Mouse (Mus musculus) MEL (cell line): ENCODE measurements around the gene Iqcj. TPM values are rescaled to one million over a fixed set of nuclear protein-coding genes. Genes with fewer than 3 reads are reported as not detected.
A peak's percentile ranks its signal among the peaks of the same experiment; 100 is the strongest.

Source experiments
- DNase-seq: peaks from one replicate; pipeline ENCODE4 v3.0.0; 2011; ENCODE audit warnings: low read depth, low spot score
- H3K27ac ChIP-seq: 2 replicates; pipeline ENCODE4 v1.5.1; 2012; ENCODE audit warnings: low read depth, mild to moderate bottlenecking, control low read depth, low read length, moderate library complexity; ENCODE audit not compliant: control insufficient read depth
- H3K27me3 ChIP-seq, 2 experiments: fragments of 150-350 bp in 1 of 2; sonication (generic) in 1 of 2; 2 replicates each; pipeline ENCODE4 v1.6.1; 2012; ENCODE audit warnings: low read length in 2 of 2, mild to moderate bottlenecking in 2 of 2, improper control_type of control experiment in 1 of 2, moderate library complexity in 1 of 2; ENCODE audit not compliant: insufficient read depth in 2 of 2, control insufficient read depth in 1 of 2
- H3K36me3 ChIP-seq, 2 experiments: 2 replicates each; pipeline ENCODE4 v1.6.1; 2012 to 2014; ENCODE audit warnings: low read length in 2 of 2, improper control_type of control experiment in 1 of 2, inconsistent platforms in 1 of 2, mild to moderate bottlenecking in 1 of 2; ENCODE audit not compliant: insufficient read depth in 2 of 2, control insufficient read depth in 1 of 2
- H3K4me1 ChIP-seq, 2 experiments: fragments of 150-350 bp in 1 of 2; sonication (generic) in 1 of 2; 2 replicates each; pipeline ENCODE4 v1.6.1; 2012; ENCODE audit warnings: low read length in 2 of 2, improper control_type of control experiment in 1 of 2, mild to moderate bottlenecking in 1 of 2; ENCODE audit not compliant: insufficient read depth in 2 of 2, control insufficient read depth in 1 of 2
- H3K4me3 ChIP-seq, 2 experiments: fragments of 150-350 bp in 1 of 2; sonication (generic) in 1 of 2; 2 replicates each; pipeline ENCODE4 v1.5.1; 2012; ENCODE audit warnings: low read depth in 2 of 2, low read length in 2 of 2, mild to moderate bottlenecking in 2 of 2, moderate library complexity in 2 of 2, control low read depth in 1 of 2, improper control_type of control experiment in 1 of 2; ENCODE audit not compliant: control insufficient read depth in 1 of 2, insufficient read depth in 1 of 2
- H3K79me2 ChIP-seq: 2 replicates; pipeline ENCODE4 v1.6.1; 2012; ENCODE audit warnings: mild to moderate bottlenecking, low read length, moderate library complexity; ENCODE audit not compliant: control insufficient read depth, poor library complexity, insufficient read depth
- H3K9ac ChIP-seq: 2 replicates; pipeline ENCODE4 v1.6.1; 2012; ENCODE audit warnings: low read depth, mild to moderate bottlenecking, control low read depth, low read length, moderate library complexity; ENCODE audit not compliant: control insufficient read depth, poor library complexity, severe bottlenecking
- H3K9me3 ChIP-seq: fragments of 150-350 bp; sonication (generic); replicated peaks from 2 replicates; pipeline ENCODE4 v1.6.1; 2012; ENCODE audit warnings: mild to moderate bottlenecking, low read length, improper control_type of control experiment, moderate library complexity; ENCODE audit not compliant: insufficient read depth
- BHLHE40 ChIP-seq: IDR thresholded peaks from 2 replicates; pipeline ENCODE4 v1.6.1; 2012; ENCODE audit warnings: low read depth, mild to moderate bottlenecking, inconsistent platforms, low read length, improper control_type of control experiment, borderline replicate concordance
- CTCF ChIP-seq, 3 experiments: IDR thresholded peaks in 2 of 3; conservative IDR thresholded peaks in 1 of 3; 2 replicates each; pipeline ENCODE4 v1.5.1; 2011 to 2012; ENCODE audit warnings: low read length in 3 of 3, low read depth in 2 of 3, mild to moderate bottlenecking in 2 of 3, improper control_type of control experiment in 1 of 3, inconsistent platforms in 1 of 3, mixed read lengths in 1 of 3, moderate library complexity in 1 of 3; ENCODE audit not compliant: control insufficient read depth in 1 of 3, insufficient read depth in 1 of 3, poor library complexity in 1 of 3, severe bottlenecking in 1 of 3
- GABPA ChIP-seq: IDR thresholded peaks from 2 replicates; pipeline ENCODE4 v1.6.1; 2012; ENCODE audit warnings: low read depth, mild to moderate bottlenecking, inconsistent platforms, low read length, improper control_type of control experiment, moderate library complexity
- GATA1 ChIP-seq: IDR thresholded peaks from 2 replicates; pipeline ENCODE4 v1.6.1; 2011; ENCODE audit warnings: low read depth, low read length, improper control_type of control experiment
- JUND ChIP-seq: IDR thresholded peaks from 2 replicates; pipeline ENCODE4 v1.6.1; 2011; ENCODE audit warnings: low read depth, mild to moderate bottlenecking, improper control_type of control experiment, low read length
- MAFK ChIP-seq: IDR thresholded peaks from 2 replicates; pipeline ENCODE4 v1.6.1; 2011; ENCODE audit warnings: low read depth, mild to moderate bottlenecking, low read length, improper control_type of control experiment, borderline replicate concordance
- MAX ChIP-seq: IDR thresholded peaks from 2 replicates; pipeline ENCODE4 v1.6.1; 2011; ENCODE audit warnings: low read length, improper control_type of control experiment
- MAZ ChIP-seq: IDR thresholded peaks from 2 replicates; pipeline ENCODE4 v1.6.1; 2012; ENCODE audit warnings: low read depth, mild to moderate bottlenecking, inconsistent platforms, low read length, improper control_type of control experiment
- RCOR1 ChIP-seq: IDR thresholded peaks from 2 replicates; pipeline ENCODE4 v1.6.1; 2012; ENCODE audit warnings: low read depth, mild to moderate bottlenecking, inconsistent platforms, low read length, improper control_type of control experiment
- SIN3A ChIP-seq: IDR thresholded peaks from 2 replicates; pipeline ENCODE4 v1.6.1; 2012; ENCODE audit warnings: low read length, improper control_type of control experiment, inconsistent platforms
- TCF12 ChIP-seq: IDR thresholded peaks from 2 replicates; pipeline ENCODE4 v1.6.1; 2014; ENCODE audit warnings: low read depth, mild to moderate bottlenecking, inconsistent platforms, low read length, improper control_type of control experiment, moderate library complexity
- UBTF ChIP-seq: IDR thresholded peaks from 2 replicates; pipeline ENCODE4 v1.6.1; 2012; ENCODE audit warnings: low read depth, mild to moderate bottlenecking, inconsistent platforms, low read length, improper control_type of control experiment, moderate library complexity, borderline replicate concordance; ENCODE audit not compliant: insufficient read depth
- ZC3H11A ChIP-seq: IDR thresholded peaks from 2 replicates; pipeline ENCODE4 v1.6.1; 2012; ENCODE audit warnings: low read depth, mild to moderate bottlenecking, inconsistent platforms, low read length, improper control_type of control experiment
- ZNF384 ChIP-seq: IDR thresholded peaks from 2 replicates; pipeline ENCODE4 v1.6.1; 2012; ENCODE audit warnings: low read depth, mild to moderate bottlenecking, inconsistent platforms, low read length, improper control_type of control experiment
- polyA plus RNA-seq, 2 experiments: library from polyadenylated mRNA; stranded (reverse) in 1 of 2; unstranded in 1 of 2; fragments of >175 nt in 1 of 2; fragments of >200 nt in 1 of 2; gene quantifications; 2 replicates each; pipeline versions ENCODE4 v1.2.1 to v1.2.4; 2012; ENCODE audit warnings: low replicate concordance in 2 of 2, low read depth in 1 of 2; ENCODE audit not compliant: insufficient read length in 2 of 2, insufficient read depth in 1 of 2, missing spikeins in 1 of 2
- total RNA-seq: library from RNA; depleted of rRNA; stranded (reverse); fragments of 300-350 nt; gene quantifications from 2 replicates; pipeline ENCODE4 v1.2.3, GENCODE M21; 2012

The Iqcj gene
- total and polyA plus RNA-seq, 3 experiments, result not detected

DNA sequence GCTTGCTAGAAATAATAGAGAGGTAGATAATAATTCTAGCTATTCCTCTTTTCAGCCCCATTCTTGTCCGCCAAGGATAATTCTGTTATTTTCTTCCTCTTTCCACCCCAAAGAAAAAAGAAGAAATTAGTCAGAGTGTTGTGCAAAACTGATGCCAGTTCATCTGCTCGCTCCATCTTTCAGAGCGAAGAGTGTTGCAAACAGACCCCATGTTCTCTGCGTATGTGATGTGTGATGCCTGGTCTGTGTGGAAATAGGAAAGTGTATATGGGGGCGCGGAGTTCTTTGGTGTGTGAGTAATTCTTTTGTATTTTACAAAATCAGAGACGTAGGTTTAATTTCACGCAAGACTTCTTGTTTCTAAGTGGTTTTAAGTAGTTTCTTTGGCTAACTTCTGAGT lies 39.2 kb downstream of the Iqcj start:
- H3K4me3 ChIP-seq, result no peak overlapping the region
- no peaks in the 10 kb centered on the region for H3K27me3 ChIP-seq
- no peak for TF ChIP-seq GABPA
- TF ChIP-seq SIN3A, result no peak
- no peaks in the 10 kb centered on the region for H3K4me1 ChIP-seq
- H3K9ac ChIP-seq, result no peak overlapping the region
- no peaks in the 10 kb centered on the region for H3K36me3 ChIP-seq
- no peaks in the 10 kb centered on the region for H3K9me3 ChIP-seq
- no peaks in the 10 kb centered on the region for H3K79me2 ChIP-seq
- no peak for DNase-seq
- no peak overlapping the region for H3K27ac ChIP-seq

DNA sequence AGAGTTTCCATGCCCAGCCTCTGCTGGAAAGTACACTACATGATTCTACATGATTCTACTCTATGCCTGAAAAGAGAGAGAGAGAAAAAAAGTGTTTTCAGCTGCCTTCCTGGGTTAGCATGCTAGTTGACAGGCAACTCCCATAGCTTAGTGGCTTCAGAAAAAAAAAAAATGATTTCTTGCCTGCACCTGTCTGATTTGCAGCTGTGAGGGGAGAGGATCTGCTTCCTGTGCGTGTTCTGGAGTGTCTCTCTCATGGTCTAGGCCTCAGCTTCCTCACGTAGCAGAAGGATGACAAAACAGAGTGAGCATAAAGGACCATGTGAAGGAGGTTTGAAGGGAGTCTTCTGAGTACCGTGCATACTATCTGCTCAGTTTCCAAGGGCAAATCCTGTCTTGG lies 39.9 kb downstream of the Iqcj start:
- Histone ChIP-seq H3K27ac (no peak overlapping the region), H3K79me2 (no peaks in the 10 kb centered on the region), H3K4me1 (no peaks in the 10 kb centered on the region), H3K9ac (no peak overlapping the region), H3K4me3 (no peak overlapping the region), H3K9me3 (no peaks in the 10 kb centered on the region), H3K27me3 (no peaks in the 10 kb centered on the region)
- no peak for DNase-seq
- TF ChIP-seq TCF12 (no peak), ZC3H11A (no peak), BHLHE40 (no peak), GATA1 (no peak), RCOR1 (no peak), MAX (no peak), UBTF (no peak), GABPA (no peak), JUND (no peak), CTCF (IDR thresholded peaks at IDR 0.05 in 2 of 3, conservative IDR thresholded peaks at IDR 0.05 in 1 of 3; ENCODE audit: control insufficient read depth in 1 of 3, insufficient read depth in 1 of 3, low read depth in 2 of 3, low read length in 3 of 3, poor library complexity in 1 of 3, severe bottlenecking in 1 of 3) (no peak), MAZ (no peak), MAFK (no peak)
- TF ChIP-seq, all 39 proteins: peak for 0
- no peaks in the 10 kb centered on the region for H3K36me3 ChIP-seq

DNA sequence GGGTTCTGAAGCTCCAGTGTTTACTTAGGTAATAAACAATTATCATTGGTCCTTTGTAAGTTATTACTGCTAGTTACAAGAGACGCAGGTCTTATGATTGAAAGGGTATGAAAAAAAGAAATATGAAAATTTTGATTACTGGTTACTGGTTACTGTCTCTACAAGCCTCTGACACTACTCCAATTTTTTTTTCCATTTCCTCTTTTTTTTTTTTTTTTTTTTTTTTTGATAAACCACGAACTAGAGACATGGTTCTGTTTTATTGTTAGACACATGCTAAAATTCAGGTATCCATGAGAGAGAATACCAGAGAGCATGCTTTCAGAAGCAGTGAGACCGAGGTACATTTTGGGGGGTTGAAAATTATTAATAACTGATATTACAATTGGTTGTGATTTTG lies 43.8 kb downstream of the Iqcj start:
- no peak overlapping the region for H3K4me3 ChIP-seq
- no peaks in the 10 kb centered on the region for H3K27me3 ChIP-seq
- H3K79me2 ChIP-seq, result no peaks in the 10 kb centered on the region
- H3K4me1 ChIP-seq, result no peaks in the 10 kb centered on the region
- DNase-seq, result no peak
- no peaks in the 10 kb centered on the region for H3K36me3 ChIP-seq
- no peak overlapping the region for H3K27ac ChIP-seq
- no peaks in the 10 kb centered on the region for H3K9me3 ChIP-seq
- TF ChIP-seq UBTF, result no peak
- no peak for TF ChIP-seq CTCF (IDR thresholded peaks at IDR 0.05 in 2 of 3, conservative IDR thresholded peaks at IDR 0.05 in 1 of 3; ENCODE audit: control insufficient read depth in 1 of 3, insufficient read depth in 1 of 3, low read depth in 2 of 3, low read length in 3 of 3, poor library complexity in 1 of 3, severe bottlenecking in 1 of 3)
- TF ChIP-seq ZNF384, result peak; percentile 57
- H3K9ac ChIP-seq, result no peak overlapping the region
